In genomic region chr17:12094827-12095590, GRCm38 (mm10) we compare ENCODE assay signal across 11 mouse cellular contexts. TPM values are rescaled to one million over a fixed set of nuclear protein-coding genes. Genes with fewer than 3 reads are reported as not detected.
DNase-seq lines count a peak whose midpoint lies in the region; ATAC-seq and TF ChIP-seq lines count a peak whose summit lies in the region.
"Had no signal": no experiment of that assay in that cellular context is flagged by ENCODE, and none has a peak within 500 bp of the region (broad histone marks: within the 10 kb centered on the region; RNA-seq: fewer than 3 reads in every experiment).

No protein-coding gene starts in this region.

- H3K27me3 ChIP-seq in heart, embryonic 10.5 days (ENCODE audit: insufficient read depth, poor library complexity, severe bottlenecking): no peaks in the 10 kb centered on the region
- no peaks in the 10 kb centered on the region for H3K27me3 ChIP-seq in intestine, embryonic 16.5 days (replicated peaks; ENCODE audit: control insufficient read depth, insufficient read depth, low read length)
- H3K27me3 ChIP-seq: hindbrain, embryonic 13.5 days had no signal

- 87% methylated on average over 9 of the region's 9 CpGs for WGBS in heart, embryonic 10.5 days
- 86% methylated on average over 9 of the region's 9 CpGs for WGBS in intestine, embryonic 16.5 days

- H3K4me3 ChIP-seq in heart, embryonic 10.5 days: no peak overlapping the region
- H3K4me3 ChIP-seq in intestine, embryonic 16.5 days (ENCODE audit: low read length): no peak overlapping the region
- no peak overlapping the region for H3K4me3 ChIP-seq in left cerebral cortex, adult 2 months
- H3K4me3 ChIP-seq: hindbrain, embryonic 13.5 days; liver, embryonic 12.5 days had no signal

- H3K4me2 ChIP-seq in intestine, embryonic 16.5 days (ENCODE audit: low read depth, low read length): no peak overlapping the region
- H3K4me2 ChIP-seq: hindbrain, embryonic 13.5 days; liver, embryonic 12.5 days had no signal

- no peaks in the 10 kb centered on the region for H3K4me1 ChIP-seq in heart, embryonic 10.5 days
- H3K4me1 ChIP-seq in intestine, embryonic 16.5 days (ENCODE audit: control insufficient read depth, insufficient read depth, low read length): no peaks in the 10 kb centered on the region
- H3K4me1 ChIP-seq: liver, embryonic 12.5 days had no signal

- no peak for TF ChIP-seq CTCF in left cerebral cortex, adult 2 months (IDR thresholded peaks at IDR 0.05)

- H3K27ac ChIP-seq in heart, embryonic 10.5 days: no peak overlapping the region
- H3K27ac ChIP-seq in intestine, embryonic 16.5 days (ENCODE audit: low read length): no peak overlapping the region
- H3K27ac ChIP-seq in left cerebral cortex, adult 2 months: no peak overlapping the region
- H3K27ac ChIP-seq: hindbrain, embryonic 13.5 days; liver, embryonic 12.5 days had no signal

- DNase-seq in heart, embryonic 10.5 days (ENCODE audit: low spot score): peak; percentile 54
- no peak for DNase-seq in heart, postnatal 25 days (ENCODE audit: low spot score)
- DNase-seq in NIH3T3 (ENCODE audit: low read depth): peak; percentile 93
- peak; percentile 93 for DNase-seq in fibroblast of lung, adult 2 months (ENCODE audit: low read depth)
- peak; percentile 78 for DNase-seq in lung, postnatal 36 days
- no peak for DNase-seq in retina, postnatal 1 day
- no peak for DNase-seq in left cerebral cortex, adult 2 months (ENCODE audit: extremely low spot score in 1 of 2, low spot score in 2 of 2)
- DNase-seq: embryo, embryonic 11 days had no signal

- no peak for ATAC-seq in intestine, embryonic 16.5 days
- ATAC-seq: liver, embryonic 12.5 days had no signal

- intact Hi-C loops in heart, postnatal 25 days (cut with DNase I): no loop called here
- intact Hi-C loops in left cerebral cortex, adult 2 months (cut with DNase I): loop anchor here (5.0 kb wide), 1 partner anchor 38 kb away; no protein-coding TSS in a partner anchor

- no peaks in the 10 kb centered on the region for H3K36me3 ChIP-seq in heart, embryonic 10.5 days
- no peaks in the 10 kb centered on the region for H3K36me3 ChIP-seq in intestine, embryonic 16.5 days (ENCODE audit: control insufficient read depth, insufficient read depth, low read length)
- H3K36me3 ChIP-seq: hindbrain, embryonic 13.5 days; liver, embryonic 12.5 days had no signal

- H3K9me3 ChIP-seq in heart, embryonic 10.5 days: no peaks in the 10 kb centered on the region
- H3K9me3 ChIP-seq in intestine, embryonic 16.5 days (ENCODE audit: control insufficient read depth, low read length): no peaks in the 10 kb centered on the region
- H3K9me3 ChIP-seq: liver, embryonic 12.5 days had no signal

- no peak overlapping the region for H3K9ac ChIP-seq in intestine, embryonic 16.5 days (ENCODE audit: low read depth, low read length)
- H3K9ac ChIP-seq: hindbrain, embryonic 13.5 days; liver, embryonic 12.5 days had no signal

RNA-seq across cellular contexts. Expression of gene Agpat4, which starts 23.5 kb away (rescaled TPM):
- polyA plus RNA-seq in heart, embryonic 10.5 days (2016; fragmentation: Nextera tagmentation; extraction: Ambion mirVana): 26.6 and 32.5 TPM in 2 replicates
- 1 to 10 TPM; 4.5 to 5.1 TPM for total RNA-seq in heart, postnatal 25 days (2021)
- polyA plus RNA-seq in intestine, embryonic 16.5 days (2015; fragmentation: Nextera tagmentation; extraction: Ambion mirVana): 17.8 and 19.2 TPM in 2 replicates
- total RNA-seq in left cerebral cortex, adult 2 months (2021): 10 to 100 TPM; 55.8 to 59.3 TPM

Comparison
In these comparisons a context has a peak if more than half of its experiments do, and no peak if none do; other contexts are left out.
1. DNase-seq: peak in heart, embryonic 10.5 days (single experiment), NIH3T3 (single experiment), fibroblast of lung, adult 2 months (single experiment) and lung, postnatal 36 days (single experiment); none in heart, postnatal 25 days (single experiment), retina, postnatal 1 day (single experiment) and left cerebral cortex, adult 2 months (0 of 2).
2. RNA of gene Agpat4, which starts 23.5 kb away (total RNA-seq): 55.8 to 59.3 TPM in left cerebral cortex, adult 2 months; 4.5 to 5.1 TPM in heart, postnatal 25 days; every median in the first group is over 4 times any median in the second.